Mouse (Mus musculus): ENCODE data around the gene Tm2d3. TPM values are rescaled to one million over a fixed set of nuclear protein-coding genes. Genes with fewer than 3 reads are reported as not detected.

The Tm2d3 gene
- total and polyA plus RNA-seq, 2 experiments from 2014 or later = 69.0 to 110 TPM

DNA sequence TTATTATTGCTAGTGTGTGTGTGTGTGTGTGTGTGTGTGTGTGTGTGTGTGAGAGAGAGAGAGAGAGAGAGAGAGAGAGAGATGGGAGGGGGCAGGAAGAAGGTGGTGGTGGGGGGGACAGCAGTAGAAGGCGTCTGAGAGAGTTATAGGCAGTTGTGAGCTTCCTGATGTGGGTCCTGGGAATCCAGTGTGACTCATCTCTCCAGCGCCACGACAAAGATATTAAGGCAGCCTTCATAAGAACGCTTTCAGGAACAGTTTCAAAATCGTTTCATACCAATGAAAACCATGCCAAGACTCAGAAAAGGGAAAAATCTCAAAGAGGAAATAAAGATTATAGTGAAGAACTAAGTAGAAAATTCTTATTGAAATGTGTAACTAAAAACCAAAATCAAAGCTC lies 9.8 kb upstream of the Tm2d3 start:
- WGBS = 79% methylated on average over 5 of the region's 5 CpGs
- H3K4me2 ChIP-seq (ENCODE audit: low read depth, low read length) = no peak overlapping the region
- no peaks in the 10 kb centered on the region for H3K9me3 ChIP-seq (ENCODE audit: low read length)
- H3K36me3 ChIP-seq (ENCODE audit: insufficient read depth, low read length) = peaks cover 12% of the 10 kb centered on the region; the same call in 1 of the 2 replicates
- DNase-seq (ENCODE audit: low spot score) (no peak), ATAC-seq (no peak)
- H3K4me1 ChIP-seq (ENCODE audit: insufficient read depth, low read length) = no peaks in the 10 kb centered on the region
- H3K27ac ChIP-seq = no peak overlapping the region
- TF ChIP-seq CTCF (IDR thresholded peaks at IDR 0.05; ENCODE audit: low read depth) = no peak
- H3K27me3 ChIP-seq (ENCODE audit: insufficient read depth, low read length) = no peaks in the 10 kb centered on the region
- no peak overlapping the region for H3K9ac ChIP-seq (replicated peaks; ENCODE audit: low read length)
- H3K4me3 ChIP-seq (ENCODE audit: low read length) = no peak overlapping the region

DNA sequence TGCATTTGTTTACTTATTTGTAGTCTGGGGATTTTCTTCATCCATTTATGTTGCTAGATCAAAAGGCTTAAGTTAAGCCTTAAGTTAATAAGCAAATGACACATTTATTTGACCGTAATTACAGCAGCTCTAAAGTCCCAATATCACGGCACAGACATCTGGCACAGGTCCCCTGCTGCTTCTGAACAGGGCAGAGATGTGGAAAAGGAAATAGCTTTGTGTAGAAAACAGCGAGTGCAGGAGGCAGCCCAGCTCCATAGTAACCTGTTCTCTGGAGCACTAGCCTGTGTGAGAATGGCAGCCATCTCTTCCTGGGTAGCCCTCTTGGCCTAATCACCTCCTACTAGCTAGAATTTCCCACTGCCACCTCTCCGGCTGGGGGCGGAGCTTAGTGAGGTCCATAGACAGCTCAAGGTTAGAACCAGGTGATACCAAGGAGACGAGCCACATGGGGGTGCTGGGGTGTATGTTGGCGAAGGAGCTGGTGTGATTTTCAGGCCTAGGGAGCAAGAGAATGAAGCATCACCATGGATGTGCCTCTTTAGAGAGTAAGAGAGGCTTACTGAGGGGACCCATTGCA lies 6.6 kb upstream of the Tm2d3 start:
- DNase-seq (ENCODE audit: low spot score) (no peak), ATAC-seq (peak; percentile 59; the same call in 1 of the 2 replicates)
- peaks cover 11% of the 10 kb centered on the region for H3K36me3 ChIP-seq (ENCODE audit: insufficient read depth, low read length)
- H3K4me2 ChIP-seq (ENCODE audit: low read depth, low read length) = no peak overlapping the region
- H3K9me3 ChIP-seq (ENCODE audit: low read length) = no peaks in the 10 kb centered on the region
- no peak overlapping the region for H3K9ac ChIP-seq (replicated peaks; ENCODE audit: low read length)
- no peak for TF ChIP-seq CTCF (IDR thresholded peaks at IDR 0.05; ENCODE audit: low read depth)
- H3K27me3 ChIP-seq (ENCODE audit: insufficient read depth, low read length) = no peaks in the 10 kb centered on the region
- WGBS = 52% methylated on average over 7 of the region's 7 CpGs
- no peak overlapping the region for H3K4me3 ChIP-seq (ENCODE audit: low read length)
- no peaks in the 10 kb centered on the region for H3K4me1 ChIP-seq (ENCODE audit: insufficient read depth, low read length)
- no peak overlapping the region for H3K27ac ChIP-seq

DNA sequence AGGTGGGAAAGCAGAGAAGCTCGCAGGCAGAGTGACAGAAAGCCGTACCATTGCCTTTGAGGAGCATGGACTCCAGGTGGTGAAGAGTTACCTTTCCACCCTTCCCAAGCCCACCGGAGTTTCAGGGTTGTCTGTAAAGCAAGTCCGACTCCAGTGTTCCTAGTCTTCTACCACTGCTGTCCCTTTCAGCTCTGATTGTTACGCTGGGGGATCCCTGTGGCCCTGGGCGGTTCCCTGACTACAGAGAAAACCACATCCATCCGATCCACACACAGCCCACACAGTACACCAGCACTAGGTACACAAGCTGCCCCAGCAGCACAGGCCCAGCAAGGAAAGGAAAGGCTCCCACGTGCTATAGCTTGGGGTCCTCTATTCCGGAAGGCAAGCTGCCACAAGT lies 4.3 kb upstream of the Tm2d3 start:
- Histone ChIP-seq H3K9ac (replicated peaks; ENCODE audit: low read length) (no peak overlapping the region), H3K9me3 (ENCODE audit: low read length) (no peaks in the 10 kb centered on the region), H3K27ac (no peak overlapping the region), H3K4me1 (ENCODE audit: insufficient read depth, low read length) (no peaks in the 10 kb centered on the region), H3K4me2 (ENCODE audit: low read depth, low read length) (no peak overlapping the region), H3K36me3 (ENCODE audit: insufficient read depth, low read length) (peaks cover 11% of the 10 kb centered on the region), H3K27me3 (ENCODE audit: insufficient read depth, low read length) (no peaks in the 10 kb centered on the region), H3K4me3 (ENCODE audit: low read length) (no peak overlapping the region)
- TF ChIP-seq CTCF (IDR thresholded peaks at IDR 0.05; ENCODE audit: low read depth) = no peak
- 93% methylated on average over 9 of the region's 9 CpGs for WGBS
- no peak for ATAC-seq
- no peak for DNase-seq (ENCODE audit: low spot score)

DNA sequence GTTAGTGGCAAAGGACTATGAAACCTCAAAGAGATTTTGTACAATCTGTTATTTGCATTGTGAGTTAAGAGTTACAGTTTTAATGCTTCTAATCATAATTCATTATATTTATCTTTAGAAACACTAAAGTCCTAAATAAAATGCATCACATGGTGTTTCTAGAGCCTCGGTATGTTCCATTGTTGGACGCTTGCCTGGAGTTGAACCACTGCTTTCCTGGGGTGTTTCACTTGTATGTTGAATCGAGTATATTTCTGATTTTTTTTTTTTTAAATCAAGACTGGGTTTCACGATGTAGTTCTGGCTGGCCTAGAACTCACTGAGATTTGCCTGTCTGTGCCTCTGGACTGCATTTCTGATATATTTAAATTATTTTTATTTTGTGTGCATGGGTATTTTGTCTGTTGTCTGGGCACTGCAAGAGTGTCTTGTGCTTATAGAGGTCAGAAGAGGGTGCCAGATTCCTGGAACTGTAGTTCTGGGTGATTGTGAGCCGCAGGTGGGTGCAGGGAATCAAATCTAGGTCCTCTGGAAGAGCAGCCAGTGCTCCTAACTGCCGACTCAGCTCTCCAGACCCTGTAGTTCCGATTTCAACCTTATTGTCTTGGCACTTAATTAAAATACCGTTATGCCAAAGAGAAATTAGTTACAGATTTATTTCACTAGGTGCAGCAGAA lies 1.1 kb downstream of the Tm2d3 start:
- Histone ChIP-seq H3K9me3 (ENCODE audit: low read length) (no peaks in the 10 kb centered on the region), H3K4me1 (ENCODE audit: insufficient read depth, low read length) (peaks cover 12% of the 10 kb centered on the region), H3K4me2 (ENCODE audit: low read depth, low read length) (no peak overlapping the region), H3K36me3 (ENCODE audit: insufficient read depth, low read length) (peaks cover 7% of the 10 kb centered on the region), H3K27me3 (ENCODE audit: insufficient read depth, low read length) (no peaks in the 10 kb centered on the region), H3K9ac (replicated peaks; ENCODE audit: low read length) (no peak overlapping the region), H3K27ac (no peak overlapping the region), H3K4me3 (ENCODE audit: low read length) (no peak overlapping the region)
- TF ChIP-seq CTCF (IDR thresholded peaks at IDR 0.05; ENCODE audit: low read depth) = no peak
- WGBS = 73% methylated on average over 8 of the region's 8 CpGs
- DNase-seq (ENCODE audit: low spot score) (no peak), ATAC-seq (no peak)

DNA sequence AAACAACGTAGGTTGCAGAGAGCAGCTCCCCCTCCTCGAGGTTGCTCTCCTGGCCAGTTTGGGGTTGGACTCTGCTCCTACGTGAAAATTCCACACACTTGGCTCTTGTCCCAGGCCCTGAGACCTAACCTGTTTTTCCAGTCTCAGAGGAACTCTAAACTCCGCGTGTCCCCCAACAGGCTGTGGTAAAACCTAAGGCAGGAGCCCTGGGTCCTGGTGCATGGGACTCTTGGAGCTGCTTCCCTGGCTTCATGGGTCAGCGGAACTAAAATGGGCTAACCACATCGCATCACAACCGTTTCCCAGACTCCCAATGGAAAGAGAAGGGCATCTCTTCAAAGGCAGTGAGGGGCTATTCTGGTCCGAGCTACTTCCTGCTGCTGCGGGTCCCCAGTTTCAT lies 1.9 kb downstream of the Tm2d3 start:
- 2% methylated on average over 10 of the region's 10 CpGs for WGBS
- no peak for DNase-seq (ENCODE audit: low spot score)
- Histone ChIP-seq H3K9me3 (ENCODE audit: low read length) (no peaks in the 10 kb centered on the region), H3K9ac (replicated peaks; ENCODE audit: low read length) (peak overlapping the region; percentile 93), H3K4me1 (ENCODE audit: insufficient read depth, low read length) (peaks cover 12% of the 10 kb centered on the region), H3K4me3 (ENCODE audit: low read length) (peak overlapping the region; percentile 88), H3K27ac (peak overlapping the region; percentile 90; the same call in 1 of the 2 replicates), H3K27me3 (ENCODE audit: insufficient read depth, low read length) (no peaks in the 10 kb centered on the region), H3K4me2 (ENCODE audit: low read depth, low read length) (peak overlapping the region; percentile 76), H3K36me3 (ENCODE audit: insufficient read depth, low read length) (peaks cover 15% of the 10 kb centered on the region)
- ATAC-seq = no peak; the same call in 1 of the 2 replicates
- no peak for TF ChIP-seq CTCF (IDR thresholded peaks at IDR 0.05; ENCODE audit: low read depth)

DNA sequence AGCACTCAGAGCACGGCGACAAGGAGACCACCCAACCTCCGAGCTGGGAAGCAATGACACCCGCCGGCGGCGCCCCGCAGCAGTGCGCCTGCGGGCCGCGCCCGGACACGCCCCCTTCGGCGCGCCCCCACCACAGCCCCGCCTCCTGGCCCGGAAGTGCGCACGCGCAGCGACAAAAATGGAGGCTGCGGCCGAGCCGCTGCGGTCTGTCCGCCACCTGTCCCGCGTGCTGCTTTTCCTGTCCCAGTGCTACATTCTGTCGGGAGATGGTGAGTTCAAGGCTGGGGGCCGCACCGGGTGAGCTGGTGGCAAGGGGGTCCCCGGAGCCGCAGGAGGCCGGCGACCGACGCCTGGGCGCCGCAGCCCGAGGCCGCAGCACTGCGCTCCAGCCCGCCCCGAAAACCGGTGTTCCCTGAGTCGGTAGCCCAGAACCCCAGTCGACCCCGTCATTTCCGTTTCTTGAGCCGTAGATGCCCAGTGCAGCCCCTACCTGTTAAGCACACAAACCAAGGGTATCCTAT lies 2.4 kb downstream of the Tm2d3 start:
- Histone ChIP-seq H3K9me3 (ENCODE audit: low read length) (no peaks in the 10 kb centered on the region), H3K9ac (replicated peaks; ENCODE audit: low read length) (peak overlapping the region; percentile 93), H3K27me3 (ENCODE audit: insufficient read depth, low read length) (no peaks in the 10 kb centered on the region), H3K27ac (peak overlapping the region; percentile 90), H3K4me1 (ENCODE audit: insufficient read depth, low read length) (peaks cover 12% of the 10 kb centered on the region), H3K4me2 (ENCODE audit: low read depth, low read length) (peak overlapping the region; percentile 76), H3K36me3 (ENCODE audit: insufficient read depth, low read length) (peaks cover 19% of the 10 kb centered on the region), H3K4me3 (ENCODE audit: low read length) (peak overlapping the region; percentile 88)
- 0% methylated on average over 43 of the region's 52 CpGs for WGBS
- DNase-seq (ENCODE audit: low spot score) = peak; percentile 94
- ATAC-seq = peak; percentile 94
- no peak for TF ChIP-seq CTCF (IDR thresholded peaks at IDR 0.05; ENCODE audit: low read depth)

DNA sequence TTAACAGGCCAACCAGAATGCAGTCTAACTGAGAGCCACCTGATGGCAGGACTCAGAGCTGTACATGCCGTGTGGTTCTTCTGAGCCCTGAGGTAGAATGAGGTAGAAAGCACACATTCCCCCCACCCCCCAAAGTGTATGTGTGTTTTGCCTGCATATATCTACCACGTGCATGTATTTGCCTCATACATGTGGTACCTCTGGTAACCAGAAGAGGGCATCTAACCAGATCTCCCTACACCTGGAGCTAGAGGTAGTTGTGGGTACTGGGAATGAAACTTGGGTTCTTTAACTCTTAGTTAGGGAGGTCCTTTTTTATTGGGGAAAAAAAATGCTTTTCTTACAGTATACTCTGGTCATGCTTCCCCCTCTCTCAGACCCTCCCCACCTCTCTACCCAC lies 5.5 kb downstream of the Tm2d3 start:
- Histone ChIP-seq H3K4me2 (ENCODE audit: low read depth, low read length) (no peak overlapping the region), H3K4me3 (ENCODE audit: low read length) (no peak overlapping the region), H3K36me3 (ENCODE audit: insufficient read depth, low read length) (peaks cover 47% of the 10 kb centered on the region), H3K27me3 (ENCODE audit: insufficient read depth, low read length) (no peaks in the 10 kb centered on the region), H3K27ac (no peak overlapping the region), H3K9ac (replicated peaks; ENCODE audit: low read length) (no peak overlapping the region), H3K9me3 (ENCODE audit: low read length) (no peaks in the 10 kb centered on the region), H3K4me1 (ENCODE audit: insufficient read depth, low read length) (peaks cover 12% of the 10 kb centered on the region)
- TF ChIP-seq CTCF (IDR thresholded peaks at IDR 0.05; ENCODE audit: low read depth) = peak; percentile 60
- ATAC-seq = no peak
- 48% methylated on average over 2 of the region's 2 CpGs for WGBS
- no peak for DNase-seq (ENCODE audit: low spot score)

All from hindbrain, postnatal 0 days (tissue).